ENCODE assay signal across 15 mouse cellular contexts in the genomic region with DNA sequence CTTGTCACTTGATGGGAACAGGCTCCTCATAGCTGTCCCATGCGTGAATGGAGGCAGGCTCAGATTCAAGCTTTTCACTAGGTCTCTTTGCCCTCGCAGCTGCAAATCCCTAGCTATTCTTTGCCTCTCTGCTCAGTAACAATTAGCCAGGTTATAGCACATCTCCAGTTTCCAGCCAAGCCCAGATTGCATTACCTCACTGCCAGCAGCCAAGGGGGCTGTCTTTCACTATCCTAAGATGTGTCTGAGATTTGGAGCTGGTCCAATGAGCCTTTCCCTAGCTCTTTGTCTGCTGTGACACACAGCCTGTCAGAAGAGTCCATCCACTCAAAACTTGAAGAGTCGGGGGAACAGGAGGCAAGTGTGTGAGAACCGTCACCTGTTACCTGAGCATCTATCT.
A peak's percentile ranks its signal among the peaks of the same experiment; 100 is the strongest.
DNase-seq lines count a peak whose midpoint lies in the region; ATAC-seq lines count a peak whose summit lies in the region.
"Had no signal": no experiment of that assay in that cellular context is flagged by ENCODE, and none has a peak within 500 bp of the region (broad histone marks: within the 10 kb centered on the region; RNA-seq: fewer than 3 reads in every experiment).

No protein-coding gene starts in this region.

- ATAC-seq in hindbrain, embryonic 13.5 days (ENCODE audit: low FRiP score): no peak
- ATAC-seq in hindbrain, embryonic 14.5 days (ENCODE audit: low FRiP score): no peak; the same call in 1 of the 2 replicates
- ATAC-seq in forebrain, embryonic 15.5 days (replicated peaks): 0 out of 2 replicates have a peak, but pooled peaks have one; percentile 46
- ATAC-seq: midbrain, embryonic 15.5 days had no signal

- H3K9me3 ChIP-seq in hindbrain, embryonic 13.5 days: peaks cover 6% of the 10 kb centered on the region; the same call in 1 of the 2 replicates
- no peaks in the 10 kb centered on the region for H3K9me3 ChIP-seq in hindbrain, embryonic 14.5 days (ENCODE audit: control insufficient read depth, low read length)
- H3K9me3 ChIP-seq in embryonic facial prominence, embryonic 10.5 days: peaks cover 7% of the 10 kb centered on the region; the same call in 1 of the 2 replicates
- no peaks in the 10 kb centered on the region for H3K9me3 ChIP-seq in forebrain, embryonic 15.5 days
- H3K9me3 ChIP-seq: heart, embryonic 15.5 days; midbrain, embryonic 15.5 days had no signal

- no peak overlapping the region for H3K9ac ChIP-seq in hindbrain, embryonic 13.5 days
- no peak overlapping the region for H3K9ac ChIP-seq in hindbrain, embryonic 14.5 days
- no peak overlapping the region for H3K9ac ChIP-seq in forebrain, embryonic 15.5 days (replicated peaks)
- H3K9ac ChIP-seq: heart, embryonic 15.5 days; limb, embryonic 13.5 days; liver, embryonic 14.5 days; midbrain, embryonic 15.5 days had no signal

- no peak for DNase-seq in hindbrain, embryonic 14.5 days (ENCODE audit: low spot score)
- peak; percentile 10 for DNase-seq in 3T3-L1 (ENCODE audit: low read depth, low spot score)
- no peak for DNase-seq in embryonic facial prominence, embryonic 10.5 days (ENCODE audit: low spot score)
- no peak for DNase-seq in thymus, postnatal 0 days (ENCODE audit: low spot score)
- DNase-seq in right cerebral cortex, adult 18-20 months: no peak
- DNase-seq: heart, adult 18-20 months; kidney, adult 8-10 months; kidney, postnatal 25 days; thymus, postnatal 36 days had no signal

- no peak overlapping the region for H3K4me2 ChIP-seq in hindbrain, embryonic 13.5 days
- no peak overlapping the region for H3K4me2 ChIP-seq in hindbrain, embryonic 14.5 days (replicated peaks)
- no peak overlapping the region for H3K4me2 ChIP-seq in forebrain, embryonic 15.5 days (replicated peaks)
- H3K4me2 ChIP-seq: heart, embryonic 15.5 days; limb, embryonic 13.5 days; midbrain, embryonic 15.5 days had no signal

- H3K27me3 ChIP-seq in hindbrain, embryonic 13.5 days: no peaks in the 10 kb centered on the region
- H3K27me3 ChIP-seq in hindbrain, embryonic 14.5 days (ENCODE audit: control insufficient read depth, insufficient read depth, low read length): no peaks in the 10 kb centered on the region
- no peaks in the 10 kb centered on the region for H3K27me3 ChIP-seq in embryonic facial prominence, embryonic 10.5 days (replicated peaks; ENCODE audit: low read depth, poor library complexity, severe bottlenecking)
- H3K27me3 ChIP-seq in forebrain, embryonic 15.5 days: no peaks in the 10 kb centered on the region
- H3K27me3 ChIP-seq: heart, embryonic 15.5 days; limb, embryonic 13.5 days; midbrain, embryonic 15.5 days had no signal

- H3K27ac ChIP-seq in hindbrain, embryonic 13.5 days: peak overlapping the region; percentile 4; the same call in 1 of the 2 replicates
- H3K27ac ChIP-seq in hindbrain, embryonic 14.5 days: no peak overlapping the region
- H3K27ac ChIP-seq in embryonic facial prominence, embryonic 10.5 days (replicated peaks): 0 out of 2 replicates have a peak overlapping the region, but pooled peaks have one; percentile 36
- H3K27ac ChIP-seq in forebrain, embryonic 15.5 days (replicated peaks): peak overlapping the region; percentile 35
- H3K27ac ChIP-seq: heart, embryonic 15.5 days; limb, embryonic 13.5 days; liver, embryonic 14.5 days; midbrain, embryonic 15.5 days had no signal

- H3K4me1 ChIP-seq in hindbrain, embryonic 13.5 days (replicated peaks): no peaks in the 10 kb centered on the region
- H3K4me1 ChIP-seq in hindbrain, embryonic 14.5 days (replicated peaks; ENCODE audit: control insufficient read depth, insufficient read depth, low read length): peaks cover 8% of the 10 kb centered on the region; the same call in 1 of the 2 replicates
- H3K4me1 ChIP-seq in embryonic facial prominence, embryonic 10.5 days: peaks cover 25% of the 10 kb centered on the region
- H3K4me1 ChIP-seq in forebrain, embryonic 15.5 days: peaks cover 2% of the 10 kb centered on the region; the same call in 1 of the 2 replicates
- H3K4me1 ChIP-seq: limb, embryonic 13.5 days; midbrain, embryonic 15.5 days had no signal

- H3K4me3 ChIP-seq in hindbrain, embryonic 13.5 days: no peak overlapping the region
- no peak overlapping the region for H3K4me3 ChIP-seq in hindbrain, embryonic 14.5 days (replicated peaks; ENCODE audit: low read length)
- no peak overlapping the region for H3K4me3 ChIP-seq in embryonic facial prominence, embryonic 10.5 days
- H3K4me3 ChIP-seq in forebrain, embryonic 15.5 days: no peak overlapping the region
- H3K4me3 ChIP-seq: heart, embryonic 15.5 days; limb, embryonic 13.5 days; midbrain, embryonic 15.5 days had no signal

- no peaks in the 10 kb centered on the region for H3K36me3 ChIP-seq in hindbrain, embryonic 13.5 days
- no peaks in the 10 kb centered on the region for H3K36me3 ChIP-seq in hindbrain, embryonic 14.5 days (replicated peaks; ENCODE audit: control insufficient read depth, insufficient read depth)
- no peaks in the 10 kb centered on the region for H3K36me3 ChIP-seq in embryonic facial prominence, embryonic 10.5 days (replicated peaks)
- no peaks in the 10 kb centered on the region for H3K36me3 ChIP-seq in forebrain, embryonic 15.5 days
- H3K36me3 ChIP-seq: heart, embryonic 15.5 days; limb, embryonic 13.5 days; midbrain, embryonic 15.5 days had no signal

- WGBS in hindbrain, embryonic 13.5 days: 74% methylated on average over 4 of the region's 4 CpGs
- 72% methylated on average over 4 of the region's 4 CpGs for WGBS in hindbrain, embryonic 14.5 days
- WGBS in embryonic facial prominence, embryonic 10.5 days: 73% methylated on average over 4 of the region's 4 CpGs
- 31% methylated on average over 4 of the region's 4 CpGs for WGBS in forebrain, embryonic 15.5 days
